Mouse (Mus musculus) CH12.LX (cell line): ENCODE data around the gene Fam92b. TPM values are rescaled to one million over a fixed set of nuclear protein-coding genes. Genes with fewer than 3 reads are reported as not detected.

ENCODE experiments used
- DNase-seq: peaks from one replicate; pipeline ENCODE4 v3.0.0-alpha.2; 2013; ENCODE audit errors: extremely low read depth
- H3K27ac ChIP-seq: 2 replicates; pipeline ENCODE4 v1.5.1; 2012; ENCODE audit warnings: low read depth, mild to moderate bottlenecking, control low read depth, moderate library complexity; ENCODE audit not compliant: insufficient read depth
- H3K27me3 ChIP-seq: replicated peaks from 2 replicates; pipeline ENCODE3; 2012; ENCODE audit warnings: inconsistent platforms
- H3K36me3 ChIP-seq, 2 experiments: replicated peaks in 1 of 2; 2 replicates each; pipeline versions ENCODE3 to v1.6.1; 2012; ENCODE audit warnings: inconsistent platforms in 1 of 2, low read length in 1 of 2, mild to moderate bottlenecking in 1 of 2, mixed read lengths in 1 of 2, moderate library complexity in 1 of 2; ENCODE audit not compliant: control insufficient read depth in 1 of 2, insufficient read depth in 1 of 2
- H3K4me1 ChIP-seq, 2 experiments: 2 replicates each; pipeline ENCODE4 v1.6.1; 2012; ENCODE audit warnings: inconsistent platforms in 1 of 2, moderate library complexity in 1 of 2; ENCODE audit not compliant: insufficient read depth in 2 of 2, control insufficient read depth in 1 of 2
- H3K4me2 ChIP-seq: 2 replicates; pipeline ENCODE4 v1.6.1; 2012; ENCODE audit warnings: low read depth, mild to moderate bottlenecking, control low read depth; ENCODE audit not compliant: poor library complexity, insufficient read depth, severe bottlenecking
- H3K4me3 ChIP-seq, 3 experiments: fragments of 150-350 bp in 1 of 3; sonication (generic) in 1 of 3; replicated peaks in 1 of 3; 2 replicates each; pipeline versions ENCODE3 to v1.5.1; 2011 to 2012; ENCODE audit warnings: low read depth in 2 of 3, low read length in 2 of 3, mild to moderate bottlenecking in 2 of 3, moderate library complexity in 2 of 3, control low read depth in 1 of 3, improper control_type of control experiment in 1 of 3, inconsistent platforms in 1 of 3, mixed read lengths in 1 of 3; ENCODE audit not compliant: poor library complexity in 1 of 3
- H3K79me2 ChIP-seq: replicated peaks from 2 replicates; pipeline ENCODE4 v1.6.1; 2012; ENCODE audit warnings: mild to moderate bottlenecking, moderate library complexity; ENCODE audit not compliant: control insufficient read depth, poor library complexity, insufficient read depth, severe bottlenecking; ENCODE audit errors: extremely low read depth
- H3K9ac ChIP-seq: 2 replicates; pipeline ENCODE4 v1.6.1; 2012; ENCODE audit warnings: low read depth, mild to moderate bottlenecking, control low read depth, moderate library complexity; ENCODE audit not compliant: insufficient read depth
- H3K9me3 ChIP-seq: replicated peaks from 2 replicates; pipeline ENCODE3; 2012; ENCODE audit warnings: low read length, inconsistent platforms, mixed read lengths
- CHD2 ChIP-seq: IDR thresholded peaks from 2 replicates; pipeline ENCODE4 v1.6.1; 2011; ENCODE audit warnings: low read length, improper control_type of control experiment
- E2F4 ChIP-seq: IDR thresholded peaks from 2 replicates; pipeline ENCODE4 v1.6.1; 2011; ENCODE audit warnings: low read depth, low read length, improper control_type of control experiment; ENCODE audit not compliant: insufficient replicate concordance
- ELF1 ChIP-seq: IDR thresholded peaks from 2 replicates; pipeline ENCODE4 v1.6.1; 2014; ENCODE audit warnings: low read depth, mild to moderate bottlenecking, inconsistent platforms, low read length, improper control_type of control experiment
- EP300 ChIP-seq: IDR thresholded peaks from 2 replicates; pipeline ENCODE4 v1.6.1; 2011; ENCODE audit warnings: low read length, improper control_type of control experiment
- GABPA ChIP-seq: IDR thresholded peaks from 2 replicates; pipeline ENCODE4 v1.6.1; 2012; ENCODE audit warnings: low read depth, low read length, improper control_type of control experiment, inconsistent platforms; ENCODE audit not compliant: insufficient replicate concordance
- JUN ChIP-seq: IDR thresholded peaks from 2 replicates; pipeline ENCODE4 v1.6.1; 2011; ENCODE audit warnings: low read depth, mild to moderate bottlenecking, low read length, improper control_type of control experiment, moderate library complexity; ENCODE audit not compliant: insufficient read depth
- KAT2A ChIP-seq: IDR thresholded peaks from 2 replicates; pipeline ENCODE4 v1.6.1; 2012; ENCODE audit warnings: low read length, improper control_type of control experiment, inconsistent platforms; ENCODE audit not compliant: insufficient replicate concordance
- MAFK ChIP-seq: IDR thresholded peaks from 2 replicates; pipeline ENCODE4 v1.6.1; 2011; ENCODE audit warnings: low read length, improper control_type of control experiment; ENCODE audit not compliant: insufficient replicate concordance
- PAX5 ChIP-seq: IDR thresholded peaks from 2 replicates; pipeline ENCODE4 v1.6.1; 2012; ENCODE audit warnings: low read length, inconsistent platforms, mixed read lengths
- POLR2A ChIP-seq: IDR thresholded peaks from 2 replicates; pipeline ENCODE4 v1.6.1; 2011; ENCODE audit warnings: low read depth, mild to moderate bottlenecking, improper control_type of control experiment, low read length
- POLR2AphosphoS2 ChIP-seq: IDR thresholded peaks from 2 replicates; pipeline ENCODE4 v1.6.1; 2011; ENCODE audit warnings: low read depth, low read length, improper control_type of control experiment
- SIN3A ChIP-seq: IDR thresholded peaks from 2 replicates; pipeline ENCODE4 v1.6.1; 2012; ENCODE audit warnings: low read length, improper control_type of control experiment, inconsistent platforms
- TBP ChIP-seq: conservative IDR thresholded peaks from 2 replicates; pipeline ENCODE4 v1.6.1; 2011; ENCODE audit warnings: low read depth, low read length, improper control_type of control experiment
- USF2 ChIP-seq: conservative IDR thresholded peaks from 2 replicates; pipeline ENCODE4 v1.6.1; 2011; ENCODE audit warnings: low read depth, low read length, improper control_type of control experiment
- ZMIZ1 ChIP-seq: IDR thresholded peaks from 2 replicates; pipeline ENCODE4 v1.6.1; 2012; ENCODE audit warnings: low read depth, mild to moderate bottlenecking, inconsistent platforms, low read length, improper control_type of control experiment
- ZNF384 ChIP-seq: IDR thresholded peaks from 2 replicates; pipeline ENCODE4 v1.6.1; 2012; ENCODE audit warnings: low read depth, low read length, improper control_type of control experiment, inconsistent platforms
- dilution Hi-C: fragments of 300-500 bp; cut with MboI; formaldehyde crosslinking; loops from 2 replicates; pipeline ENCODE4 v1.14.3; 2020; ENCODE audit warnings: low sequenced_read_pairs; ENCODE audit not compliant: extremely low pct_unique_long_range_greater_than_20kb, extremely low pct_ligation_motif_present
- in situ Hi-C: fragments of 300-500 bp; cut with MboI; formaldehyde crosslinking; loops from 3 replicates; pipeline ENCODE4 v1.14.3; 2019; ENCODE audit warnings: low sequenced_read_pairs, low pct_ligation_motif_present, low pct_unique_long_range_greater_than_20kb, mixed read lengths
- polyA plus RNA-seq: library from polyadenylated mRNA; unstranded; fragments of >175 nt; gene quantifications from 2 replicates; pipeline ENCODE4 v1.2.1, GENCODE M21; 2012; ENCODE audit warnings: low read depth; ENCODE audit not compliant: insufficient read length
- total RNA-seq, 2 experiments: library from RNA; depleted of rRNA; stranded (reverse); fragments of 300-350 nt in 1 of 2; fragments of >200 nt in 1 of 2; gene quantifications; 2 replicates each; pipeline ENCODE4 v1.2.3; 2012 to 2014

Fam92b gene
- total and polyA plus RNA-seq, 3 experiments, result not detected

DNA sequence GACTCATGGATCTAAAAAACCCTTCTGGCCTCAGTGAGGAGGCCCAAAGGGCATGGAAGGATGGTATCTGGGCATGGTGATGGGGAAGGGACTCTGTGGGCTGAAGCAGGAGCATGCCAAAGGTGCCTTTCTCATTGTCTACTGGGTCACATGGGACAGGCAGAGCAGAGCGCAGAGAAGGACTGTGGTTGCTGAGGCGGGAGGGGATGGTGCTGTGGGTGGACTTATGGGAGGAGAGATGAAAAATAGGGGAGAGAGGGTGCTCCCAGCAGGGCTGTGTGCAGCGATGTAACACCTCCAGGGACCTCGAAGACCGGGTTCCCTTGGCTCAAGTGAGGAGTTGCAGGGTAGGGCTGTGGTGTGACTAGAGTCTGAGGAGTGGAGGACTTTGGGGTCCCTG is 14.9 kb upstream of the Fam92b start:
- Histone ChIP-seq H3K4me3 (no peak overlapping the region), H3K9me3 (peaks cover 7% of the 10 kb centered on the region), H3K4me2 (no peak overlapping the region), H3K9ac (no peak overlapping the region), H3K27ac (no peak overlapping the region), H3K27me3 (peaks cover 42% of the 10 kb centered on the region), H3K4me1 (no peaks in the 10 kb centered on the region), H3K79me2 (no peaks in the 10 kb centered on the region), H3K36me3 (no peaks in the 10 kb centered on the region)
- in situ Hi-C loops, result no loop called here
- dilution Hi-C loops, result no loop called here
- DNase-seq, result no peak
- no peak for TF ChIP-seq MAFK
- no peak for TF ChIP-seq CHD2
- TF ChIP-seq PAX5, result no peak
- TF ChIP-seq JUN, result no peak
- no peak for TF ChIP-seq ZMIZ1
- TF ChIP-seq USF2, result no peak
- TF ChIP-seq KAT2A, result no peak
- TF ChIP-seq POLR2A, result no peak
- no peak for TF ChIP-seq TBP
- TF ChIP-seq ELF1, result no peak
- TF ChIP-seq ZNF384, result no peak
- TF ChIP-seq SIN3A, result no peak
- no peak for TF ChIP-seq POLR2AphosphoS2
- TF ChIP-seq GABPA, result no peak
- TF ChIP-seq, all 38 proteins: peak for 0

DNA sequence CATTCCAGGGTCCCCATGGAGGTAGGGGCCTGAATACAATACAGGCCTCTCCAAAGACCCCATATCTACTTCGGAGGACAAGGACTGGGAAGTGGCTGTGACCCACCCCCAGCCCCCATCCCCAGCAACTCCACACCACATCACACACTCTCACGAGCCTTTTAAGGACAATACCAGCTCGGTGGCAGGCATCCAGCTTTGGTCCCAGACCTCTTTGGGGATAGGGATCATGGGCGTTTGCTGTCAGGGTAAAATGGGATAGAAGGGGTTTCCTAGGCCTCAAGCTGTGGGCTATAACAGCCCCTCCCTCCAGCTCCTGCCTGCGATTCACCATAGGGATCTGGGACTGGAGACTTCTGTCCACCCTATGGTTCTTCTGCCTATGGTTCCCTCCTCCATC is 14.4 kb upstream of the Fam92b start:
- dilution Hi-C loops, result no loop called here
- H3K27me3 ChIP-seq, result peaks cover 45% of the 10 kb centered on the region
- TF ChIP-seq E2F4 (no peak), EP300 (no peak)
- H3K27ac ChIP-seq, result no peak overlapping the region
- H3K36me3 ChIP-seq, result no peaks in the 10 kb centered on the region
- no peak overlapping the region for H3K4me2 ChIP-seq
- no peaks in the 10 kb centered on the region for H3K79me2 ChIP-seq
- H3K9ac ChIP-seq, result no peak overlapping the region
- H3K9me3 ChIP-seq, result peaks cover 7% of the 10 kb centered on the region
- no peak overlapping the region for H3K4me3 ChIP-seq
- in situ Hi-C loops, result no loop called here
- no peak for DNase-seq
- no peaks in the 10 kb centered on the region for H3K4me1 ChIP-seq
